Mouse (Mus musculus): Measurements from ENCODE around the gene Tapbp. TPM values are rescaled to one million over a fixed set of nuclear protein-coding genes. Genes with fewer than 3 reads are reported as not detected.
"Not testable (repeated sequence)": the region's sequence is repeated elsewhere in the genome, so short reads cannot be mapped to it uniquely, and the experiment has no call there.

Tapbp gene
- total RNA-seq, 2 experiments from 2014 or later = 27.4 to 34.4 TPM

DNA sequence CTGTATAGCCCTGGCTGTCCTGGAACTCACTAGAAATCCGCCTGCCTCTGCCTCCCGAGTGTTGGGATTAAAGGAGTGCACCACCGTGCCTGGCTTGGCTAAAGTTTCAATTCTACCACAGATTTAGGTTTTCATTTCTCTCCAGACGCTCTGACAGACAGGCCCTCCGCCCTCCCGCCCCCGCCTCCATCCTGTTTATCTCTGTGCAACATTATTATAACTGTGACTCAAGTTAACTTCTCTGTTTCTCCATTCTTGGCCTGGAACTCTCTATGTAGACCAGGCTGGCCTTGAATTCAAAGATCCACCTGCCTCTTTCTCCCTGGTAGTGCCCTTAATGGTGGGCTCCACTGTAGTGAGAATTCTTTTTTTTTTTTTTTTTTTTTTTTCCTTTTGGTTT is 13.2 kb upstream of the Tapbp start:
- no peak for DNase-seq (ENCODE audit: low spot score in 2 of 2)

DNA sequence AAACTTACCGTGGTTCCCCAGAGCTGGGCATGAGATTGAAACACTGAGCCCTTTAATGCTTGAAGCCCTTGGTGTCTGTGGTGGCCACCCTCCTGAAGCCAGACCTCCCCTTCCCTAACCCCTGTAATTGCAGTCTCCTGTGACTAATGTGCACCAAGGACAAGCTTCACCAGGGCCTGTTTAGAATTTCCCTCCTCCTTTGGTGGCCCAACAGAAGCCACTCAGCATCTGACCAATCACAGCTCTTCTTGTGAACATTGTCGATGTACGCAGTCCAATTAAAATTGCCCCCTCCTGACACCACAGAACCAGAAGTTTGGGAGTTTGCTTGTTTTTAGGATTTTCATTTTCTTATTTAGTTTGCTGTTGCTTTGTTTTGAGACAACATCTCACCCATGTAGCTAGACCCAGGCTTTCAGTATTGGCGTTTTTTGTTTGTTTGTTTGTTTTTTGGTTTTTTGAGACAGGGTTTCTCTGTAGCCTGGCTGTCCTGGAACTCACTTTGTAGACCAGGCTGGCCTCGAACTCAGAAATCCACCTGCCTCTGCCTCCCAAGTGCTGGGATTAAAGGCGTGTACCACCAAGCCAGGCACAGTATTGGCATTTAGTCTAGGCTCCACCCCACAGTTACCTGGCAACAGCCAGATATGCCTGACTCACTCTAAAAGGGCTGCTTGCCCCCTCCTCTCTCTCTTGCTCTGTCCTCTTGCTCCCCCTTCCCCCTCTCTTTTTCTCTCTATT is 11.6 kb upstream of the Tapbp start:
- DNase-seq (ENCODE audit: low spot score in 2 of 2) = not testable (repeated sequence)

DNA sequence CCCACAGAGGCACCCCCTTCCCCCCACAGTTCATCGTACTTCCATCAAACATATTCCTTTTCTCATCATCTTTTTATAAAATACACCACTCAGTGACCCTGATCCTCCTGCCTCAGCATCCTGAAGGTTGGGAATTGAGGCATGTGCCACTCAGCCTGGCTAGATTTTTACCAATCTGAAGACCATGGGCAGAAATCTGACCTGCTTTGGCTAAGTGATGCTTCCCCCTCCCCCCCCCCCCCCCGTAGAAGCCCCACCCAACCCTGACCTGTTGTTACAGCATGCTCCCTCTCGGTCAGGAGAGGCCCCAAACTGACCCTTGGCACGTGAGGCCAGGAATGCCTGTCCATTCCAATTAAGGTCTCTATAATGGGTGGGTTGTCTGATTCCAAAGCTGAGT is 10.9 kb upstream of the Tapbp start, which contains the start of gene Platr17:
Gene Platr17, plus strand, starts transcription at position 301 of the 400 bp plus-strand sequence.
- DNase-seq (ENCODE audit: low spot score in 2 of 2) = not testable (repeated sequence)

DNA sequence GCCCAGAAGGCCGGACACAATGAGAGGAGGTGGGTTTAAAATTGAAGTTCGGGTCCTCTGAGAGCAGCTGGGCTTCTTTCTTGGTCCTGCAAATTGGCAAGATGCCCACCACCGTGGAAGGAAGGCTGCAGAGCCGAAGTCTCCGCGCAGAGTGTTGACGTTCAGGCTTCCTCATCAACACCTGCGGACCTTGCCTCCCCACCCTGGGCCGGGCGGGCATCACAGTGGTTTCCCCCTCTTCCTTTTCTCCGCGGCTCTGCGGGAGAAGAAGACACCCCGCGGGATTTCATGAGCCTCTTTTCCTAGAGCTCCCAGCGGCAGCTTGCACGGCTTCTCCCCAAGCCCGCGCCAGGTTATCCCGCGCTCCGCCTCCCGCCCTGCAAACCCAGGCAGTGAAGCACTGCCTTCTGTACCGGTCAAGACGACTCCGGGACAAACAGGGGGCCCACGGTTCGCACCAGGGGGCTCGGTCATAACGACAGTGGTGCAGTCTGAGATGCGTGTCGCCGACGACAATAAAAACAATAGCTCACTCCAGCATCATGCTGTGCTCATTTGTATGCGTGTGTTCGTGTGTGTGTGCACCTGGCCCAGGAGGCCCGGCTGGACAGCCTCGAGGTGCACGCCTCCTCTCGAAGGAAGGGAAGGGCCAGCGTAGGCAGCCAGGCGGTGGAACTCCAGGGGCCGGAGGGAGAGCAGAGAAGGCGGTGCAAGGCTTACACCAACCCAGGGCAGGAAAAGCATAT is 7.2 kb upstream of the Tapbp start:
- DNase-seq (ENCODE audit: low spot score in 2 of 2) = peak; percentile 55 to 61

DNA sequence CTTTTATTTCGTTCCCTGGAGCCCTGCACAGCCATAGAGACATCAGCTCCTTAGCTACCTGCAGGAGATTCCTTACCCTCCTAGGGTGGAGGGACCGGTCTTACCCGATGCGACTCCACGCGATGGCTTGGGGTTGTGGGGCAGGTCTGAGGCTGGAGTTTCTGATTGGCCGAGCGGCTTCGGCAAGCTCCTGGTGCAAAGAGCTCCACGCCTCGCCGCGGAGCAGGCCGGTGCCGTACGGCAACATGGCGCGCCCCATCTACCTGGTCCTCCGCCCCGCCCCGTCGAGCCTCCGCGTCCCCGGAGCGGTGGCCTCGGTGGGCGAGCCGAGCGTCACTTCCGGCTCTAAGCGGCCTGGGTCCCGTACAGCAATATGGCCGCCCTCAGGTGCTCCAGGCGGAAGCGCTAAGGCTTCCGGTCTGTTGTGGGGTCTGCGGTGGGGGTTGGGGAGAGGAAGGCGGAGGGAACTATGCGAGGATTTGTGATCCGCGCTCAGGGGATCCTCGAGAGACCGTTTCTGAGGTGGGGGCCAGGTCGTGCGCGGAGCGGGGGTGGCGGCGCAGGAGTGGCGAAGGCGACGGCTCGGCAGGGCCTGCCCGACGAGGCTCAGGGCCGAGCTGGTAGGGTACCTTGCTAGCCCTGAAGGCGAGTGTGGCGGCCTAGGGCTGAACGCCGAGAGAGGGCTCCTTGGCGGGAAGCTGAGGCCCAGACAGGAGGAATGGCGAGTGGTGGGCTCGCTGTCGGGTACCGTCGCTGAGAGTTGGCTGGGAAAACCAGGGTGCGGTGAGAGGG is 6.4 kb upstream of the Tapbp start, which contains the start of gene Daxx:
Gene Daxx, plus strand, starts transcription at position 338 of the 792 bp plus-strand sequence.
- DNase-seq (ENCODE audit: low spot score in 2 of 2) = peak; percentile 97 to 99

DNA sequence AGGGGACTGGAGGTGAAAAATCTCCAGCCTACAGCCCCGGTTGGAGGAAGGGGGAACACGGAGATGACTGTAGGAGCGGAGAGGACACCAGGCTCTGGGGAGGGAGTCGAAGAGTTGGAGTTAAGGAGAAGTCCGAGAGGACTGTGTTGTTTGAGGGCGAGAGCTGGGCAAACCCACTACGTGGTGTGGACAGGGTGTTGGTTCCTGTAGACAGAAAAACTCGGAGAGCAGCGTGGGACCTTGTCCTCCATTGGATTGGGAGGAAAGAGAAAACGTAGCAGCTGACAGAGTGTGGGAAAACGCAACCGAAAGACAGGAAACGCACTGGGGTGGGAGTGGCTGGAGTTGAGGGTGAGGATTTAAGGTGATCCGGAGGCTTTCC is 5.8 kb upstream of the Tapbp start:
- no peak for DNase-seq (ENCODE audit: low spot score in 2 of 2)

DNA sequence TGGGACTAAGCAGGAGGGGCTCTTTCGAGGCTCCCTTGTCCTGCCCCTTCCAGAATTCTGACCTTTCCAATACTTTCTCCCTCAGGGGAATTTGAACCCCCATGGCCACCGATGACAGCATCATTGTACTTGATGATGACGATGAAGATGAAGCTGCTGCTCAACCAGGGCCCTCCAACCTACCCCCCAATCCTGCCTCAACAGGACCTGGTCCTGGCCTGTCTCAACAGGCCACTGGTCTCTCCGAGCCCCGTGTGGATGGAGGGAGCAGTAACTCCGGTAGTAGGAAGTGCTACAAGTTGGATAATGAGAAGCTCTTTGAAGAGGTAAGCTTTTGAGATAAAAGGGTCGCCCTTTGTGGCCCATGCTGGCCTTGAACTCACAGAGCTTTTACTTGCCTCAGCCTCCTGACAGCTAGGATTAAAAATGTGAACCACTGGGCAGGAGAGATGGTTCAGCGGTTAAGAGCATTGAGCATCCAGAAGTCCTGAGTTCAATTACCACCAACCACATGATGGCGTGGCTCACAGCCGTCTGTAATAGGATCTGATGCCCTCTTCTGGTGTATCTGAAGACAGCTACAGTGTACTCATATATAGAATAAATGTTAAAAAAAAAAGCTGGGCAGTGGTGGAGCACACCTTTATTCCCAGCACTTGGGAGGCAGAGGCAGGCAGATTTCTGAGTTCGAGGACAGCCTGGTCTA is 5.2 kb upstream of the Tapbp start:
- no peak for DNase-seq (ENCODE audit: low spot score in 2 of 2)

DNA sequence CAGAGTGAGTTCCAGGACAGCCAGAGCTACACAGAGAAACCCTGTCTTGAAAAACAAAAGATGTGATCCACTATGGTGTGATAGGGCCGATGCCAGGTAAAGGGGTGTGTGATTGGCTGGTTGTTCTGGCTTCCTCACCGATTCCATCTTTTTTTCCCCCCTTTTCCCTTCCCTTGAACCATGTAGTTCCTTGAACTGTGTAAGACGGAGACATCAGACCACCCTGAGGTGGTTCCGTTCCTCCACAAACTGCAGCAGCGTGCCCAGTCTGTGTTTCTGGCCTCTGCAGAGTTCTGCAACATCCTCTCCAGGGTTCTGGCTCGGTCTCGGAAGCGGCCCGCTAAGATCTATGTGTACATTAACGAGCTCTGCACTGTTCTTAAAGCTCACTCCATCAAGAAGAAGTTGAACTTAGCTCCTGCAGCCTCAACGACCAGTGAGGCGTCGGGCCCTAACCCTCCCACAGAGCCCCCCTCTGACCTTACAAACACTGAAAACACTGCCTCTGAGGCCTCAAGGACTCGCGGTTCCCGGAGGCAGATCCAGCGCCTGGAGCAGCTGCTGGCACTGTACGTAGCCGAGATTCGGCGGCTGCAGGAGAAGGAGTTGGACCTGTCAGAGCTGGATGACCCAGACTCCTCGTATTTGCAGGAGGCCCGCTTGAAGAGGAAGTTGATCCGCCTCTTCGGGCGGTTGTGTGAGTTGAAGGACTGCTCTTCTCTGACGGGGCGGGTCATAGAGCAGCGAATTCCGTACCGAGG is 4.5 kb upstream of the Tapbp start:
- no peak for DNase-seq (ENCODE audit: low spot score in 2 of 2)

DNA sequence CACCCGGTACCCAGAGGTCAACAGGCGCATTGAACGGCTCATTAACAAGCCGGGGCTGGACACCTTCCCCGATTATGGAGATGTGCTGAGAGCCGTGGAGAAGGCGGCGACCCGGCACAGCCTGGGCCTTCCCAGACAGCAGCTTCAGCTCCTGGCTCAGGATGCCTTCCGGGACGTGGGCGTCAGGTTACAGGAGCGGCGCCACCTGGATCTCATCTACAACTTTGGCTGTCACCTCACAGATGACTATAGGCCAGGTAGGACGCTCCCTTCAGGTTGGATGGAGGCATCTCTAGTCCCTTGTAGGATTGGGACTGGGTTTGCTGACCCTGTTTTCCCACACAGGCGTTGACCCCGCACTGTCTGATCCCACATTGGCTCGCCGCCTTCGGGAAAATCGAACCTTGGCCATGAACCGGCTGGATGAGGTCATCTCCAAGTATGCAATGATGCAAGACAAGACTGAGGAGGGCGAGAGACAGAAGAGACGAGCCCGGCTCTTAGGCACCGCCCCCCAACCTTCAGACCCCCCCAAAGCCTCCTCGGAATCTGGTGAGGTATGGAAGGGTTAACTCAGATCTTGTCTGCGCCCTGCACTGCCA is 3.8 kb upstream of the Tapbp start:
- no peak for DNase-seq (ENCODE audit: low spot score in 2 of 2)

DNA sequence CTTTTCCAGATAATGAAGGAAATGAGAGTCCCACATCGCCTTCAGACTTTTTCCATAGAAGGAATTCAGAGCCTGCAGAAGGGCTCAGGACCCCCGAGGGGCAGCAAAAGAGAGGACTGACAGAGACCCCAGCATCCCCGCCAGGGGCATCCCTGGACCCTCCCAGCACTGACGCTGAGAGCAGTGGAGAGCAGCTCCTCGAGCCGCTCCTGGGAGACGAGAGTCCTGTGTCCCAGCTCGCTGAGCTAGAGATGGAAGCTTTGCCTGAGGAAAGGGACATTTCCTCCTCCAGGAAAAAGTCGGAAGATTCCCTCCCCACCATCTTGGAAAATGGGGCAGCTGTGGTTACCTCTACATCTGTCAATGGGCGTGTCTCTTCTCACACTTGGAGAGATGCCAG is 2.4 kb upstream of the Tapbp start:
- DNase-seq (ENCODE audit: low spot score in 2 of 2) = no peak

DNA sequence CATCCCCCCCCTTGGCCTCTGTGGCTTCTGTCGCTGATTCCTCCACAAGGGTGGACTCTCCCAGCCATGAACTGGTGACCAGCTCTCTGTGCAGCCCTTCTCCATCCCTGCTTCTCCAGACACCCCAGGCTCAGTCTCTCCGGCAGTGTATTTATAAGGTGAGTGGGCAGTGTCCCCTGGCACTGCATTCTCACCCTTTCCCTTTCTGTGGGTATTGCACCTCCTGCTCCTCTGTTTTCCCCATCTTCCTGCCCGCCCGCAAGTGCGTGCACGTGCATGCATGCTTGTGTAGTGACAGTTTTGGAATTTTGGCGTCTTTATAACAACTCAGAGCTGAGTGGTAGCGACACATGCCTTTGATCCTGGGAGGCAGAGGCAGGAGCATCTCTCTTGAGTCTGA is 1.8 kb upstream of the Tapbp start:
- no peak for DNase-seq (ENCODE audit: low spot score in 2 of 2)

DNA sequence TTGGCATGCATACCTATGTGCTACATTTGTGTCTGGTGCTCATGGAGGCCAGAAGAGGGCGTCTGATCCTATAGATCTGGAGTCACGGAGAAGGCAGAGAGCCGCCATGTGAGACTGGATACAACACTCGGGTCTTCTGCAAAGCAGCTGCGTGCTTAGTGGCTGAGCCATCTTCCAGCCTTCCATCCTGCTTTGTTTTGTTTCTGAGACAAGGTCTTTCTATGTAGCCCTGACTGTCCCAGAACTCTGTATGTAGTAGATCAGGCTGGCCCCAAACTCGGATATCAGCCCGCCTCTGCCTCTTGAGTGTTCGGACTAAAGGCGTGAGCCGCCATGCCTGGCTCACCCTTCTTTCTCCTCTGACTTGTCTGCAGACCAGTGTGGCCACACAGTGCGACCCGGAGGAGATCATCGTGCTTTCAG is 719 bp upstream of the Tapbp start:
- no peak for DNase-seq (ENCODE audit: low spot score in 2 of 2)

DNA sequence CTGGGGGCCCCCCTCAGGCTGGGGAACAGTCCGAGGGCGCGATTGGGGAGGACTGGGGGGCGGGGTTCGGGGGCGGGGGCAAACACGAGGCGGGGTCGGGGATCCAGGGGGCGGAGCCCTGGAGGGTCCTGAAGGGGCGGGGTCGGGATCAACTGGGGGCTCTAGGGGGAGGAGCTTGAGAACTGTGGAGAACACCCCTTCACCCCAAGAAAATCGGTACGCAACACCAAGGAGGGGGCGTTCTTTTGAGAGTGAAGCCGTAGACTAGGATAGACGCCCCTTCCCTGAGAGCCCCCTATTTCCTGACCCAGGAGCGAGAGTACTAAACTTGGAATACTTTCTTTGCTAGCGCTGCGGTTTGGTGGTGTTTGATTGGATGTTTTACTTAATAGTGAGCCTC is 595 bp downstream of the Tapbp start:
- DNase-seq (ENCODE audit: low spot score in 2 of 2) = no peak

DNA sequence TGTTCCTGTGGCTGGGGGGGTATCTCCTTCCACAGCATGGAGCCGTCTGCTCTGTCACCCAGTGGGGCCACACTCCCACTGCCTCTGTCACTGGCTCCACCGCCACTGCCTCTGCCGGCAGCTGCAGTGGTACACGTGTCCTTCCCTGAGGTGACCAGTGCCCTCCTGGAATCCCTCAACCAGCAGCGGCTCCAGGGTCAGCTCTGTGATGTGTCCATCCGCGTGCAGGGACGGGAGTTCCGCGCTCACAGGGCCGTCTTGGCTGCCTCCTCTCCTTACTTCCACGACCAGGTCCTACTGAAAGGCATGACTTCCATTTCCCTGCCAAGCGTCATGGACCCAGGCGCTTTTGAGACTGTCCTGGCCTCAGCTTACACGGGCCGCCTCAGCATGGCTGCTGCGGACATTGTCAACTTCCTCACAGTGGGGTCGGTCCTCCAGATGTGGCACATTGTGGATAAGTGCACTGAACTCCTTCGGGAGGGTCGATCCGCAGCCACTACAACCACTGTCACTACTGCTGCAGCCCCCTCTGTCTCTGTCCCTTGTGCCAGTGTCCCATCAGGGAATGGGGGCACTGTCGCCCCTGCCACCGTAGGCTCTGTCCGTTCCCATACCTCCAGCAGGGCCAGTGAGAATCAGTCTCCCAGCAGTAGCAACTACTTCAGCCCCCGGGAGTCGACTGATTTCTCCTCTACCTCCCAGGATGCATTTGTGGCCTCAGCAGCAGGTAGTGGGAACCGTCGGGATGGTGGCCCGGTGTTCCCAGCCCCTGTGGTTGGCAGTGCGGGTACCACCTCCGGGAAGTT is 1.4 kb downstream of the Tapbp start:
- no peak for DNase-seq (ENCODE audit: low spot score in 2 of 2)

DNA sequence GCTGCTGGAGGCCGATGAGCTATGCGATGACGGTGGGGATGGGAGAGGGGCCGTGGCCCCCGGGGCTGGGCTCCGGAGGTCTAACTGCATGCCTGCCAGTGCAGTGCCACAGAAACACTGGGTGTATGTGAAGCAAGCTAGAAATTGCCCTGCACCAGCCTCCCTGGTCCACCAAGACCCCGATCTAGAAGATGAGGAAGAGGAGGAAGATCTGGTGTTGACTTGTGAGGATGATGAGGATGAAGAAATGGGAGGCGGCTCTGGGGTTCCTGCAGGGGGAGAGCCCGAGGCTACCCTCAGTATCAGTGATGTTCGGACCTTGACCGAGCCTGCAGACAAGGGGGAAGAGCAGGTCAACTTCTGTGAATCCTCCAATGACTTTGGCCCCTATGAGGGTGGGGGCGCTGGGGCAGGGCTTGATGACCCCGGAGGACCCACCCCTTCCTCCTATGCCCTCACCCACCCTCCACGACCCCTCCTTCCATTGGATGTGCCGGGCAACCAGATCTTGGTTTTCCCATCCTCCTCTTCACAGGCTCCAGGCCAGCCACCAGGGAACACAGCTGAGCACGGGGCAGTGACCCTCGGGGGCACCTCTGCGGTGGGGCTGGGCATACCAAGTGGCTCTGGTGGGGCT is 2.1 kb downstream of the Tapbp start:
- no peak for DNase-seq (ENCODE audit: low spot score in 2 of 2)

DNA sequence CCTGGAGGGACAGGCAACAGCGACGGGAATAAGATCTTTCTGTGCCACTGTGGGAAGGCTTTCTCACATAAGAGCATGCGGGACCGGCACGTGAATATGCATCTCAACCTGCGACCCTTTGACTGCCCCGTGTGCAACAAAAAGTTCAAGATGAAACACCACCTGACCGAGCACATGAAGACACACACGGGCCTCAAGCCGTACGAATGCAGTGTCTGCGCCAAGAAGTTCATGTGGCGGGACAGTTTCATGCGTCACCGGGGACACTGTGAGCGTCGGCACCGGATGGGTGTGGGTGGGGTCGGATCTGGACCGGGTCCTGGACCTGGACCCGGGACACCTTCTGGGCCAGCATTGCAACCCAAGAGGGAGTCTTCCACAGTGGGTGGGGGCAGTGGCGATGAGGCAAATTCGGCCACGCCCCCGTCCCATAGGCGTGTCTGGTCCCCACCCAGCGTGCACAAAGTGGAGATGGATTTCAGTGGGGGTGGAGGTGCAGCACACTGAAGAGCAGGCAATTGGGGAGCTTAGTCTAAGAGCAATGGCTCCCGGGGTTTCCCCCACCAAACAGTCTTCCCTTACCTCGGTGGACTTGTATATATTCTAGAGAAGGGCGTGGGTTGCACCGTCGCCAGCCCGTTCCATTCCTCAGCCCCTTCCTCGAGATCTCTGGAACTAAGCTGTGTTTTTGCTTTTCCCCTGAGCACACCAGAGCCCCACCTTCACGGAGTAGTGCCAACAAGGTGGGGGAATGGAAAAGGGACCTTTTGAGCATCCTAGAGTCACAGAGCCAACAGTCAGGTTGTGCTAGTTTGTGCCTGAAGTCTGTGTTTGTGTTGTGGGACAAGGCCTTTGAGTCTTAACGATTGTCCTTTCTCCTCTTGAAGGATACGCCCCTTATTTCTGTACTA is 2.8 kb downstream of the Tapbp start:
- DNase-seq (ENCODE audit: low spot score in 2 of 2) = no peak

All from layer of hippocampus, postnatal 14 days (tissue).